Mouse (Mus musculus): ENCODE results near the gene Rock2. TPM values are rescaled to one million over a fixed set of nuclear protein-coding genes. Genes with fewer than 3 reads are reported as not detected.

The Rock2 gene
- total RNA-seq (2021) = 10 to 100 TPM; 83.6 to 87.4 TPM
- long read RNA-seq, experiment 1, partial matches to known transcripts = 6 of 9 reads
- long read RNA-seq, experiment 1, other reads (novel, unspliced or antisense) = 3 of 9 reads
- long read RNA-seq, experiment 2, partial matches to known transcripts = 8 of 12 reads
- long read RNA-seq, experiment 2, other reads (novel, unspliced or antisense) = 4 of 12 reads

- intact Hi-C loops (cut with DNase I) = loop anchor here (1.0 to 5.0 kb wide), 4 partner anchors 20 to 83 kb away; no protein-coding TSS in a partner anchor
Measured at GRCm38 (mm10) chr12:16894396-16895220, at the start of gene Rock2. Rock2 (plus strand) TSS chr12:16894895.

GRCm38 (mm10) chr12:16847204-16847792 is 47.4 kb upstream of the Rock2 start:
- intact Hi-C loops (cut with DNase I) = no loop called here
- DNase-seq = no peak

More at GRCm38 (mm10) chr12:16894396-16895220, at the start of gene Rock2:
- peak; percentile 90 to 93 for DNase-seq

GRCm38 (mm10) chr12:16848501-16848900 is 46.2 kb upstream of the Rock2 start:
- intact Hi-C loops (cut with DNase I) = no loop called here
- DNase-seq = no peak

- intact Hi-C loops (cut with DNase I) = no loop called here
Measured at GRCm38 (mm10) chr12:16849821-16850220, 44.9 kb upstream of the Rock2 start.

GRCm38 (mm10) chr12:16850431-16851375 is 44.0 kb upstream of the Rock2 start:
- intact Hi-C loops (cut with DNase I) = no loop called here
- DNase-seq = peak; percentile 58 to 67

More at GRCm38 (mm10) chr12:16849821-16850220, 44.9 kb upstream of the Rock2 start:
- no peak for DNase-seq

GRCm38 (mm10) chr12:16853431-16854165 is 41.1 kb upstream of the Rock2 start:
- intact Hi-C loops (cut with DNase I) = no loop called here
- peak; percentile 75 to 83 for DNase-seq

- intact Hi-C loops (cut with DNase I) = no loop called here
- no peak for DNase-seq
Measured at GRCm38 (mm10) chr12:16855632-16856305, 38.9 kb upstream of the Rock2 start.

GRCm38 (mm10) chr12:16856306-16856679 is 38.4 kb upstream of the Rock2 start:
- DNase-seq = no peak
- intact Hi-C loops (cut with DNase I) = no loop called here

GRCm38 (mm10) chr12:16858081-16858480 is 36.6 kb upstream of the Rock2 start:
- DNase-seq = no peak
- intact Hi-C loops (cut with DNase I) = no loop called here

- no peak for DNase-seq
- intact Hi-C loops (cut with DNase I) = no loop called here
Measured at GRCm38 (mm10) chr12:16859781-16860180, 34.9 kb upstream of the Rock2 start.

- intact Hi-C loops (cut with DNase I) = no loop called here
- DNase-seq = no peak
Measured at GRCm38 (mm10) chr12:16860533-16860932, 34.2 kb upstream of the Rock2 start.

- intact Hi-C loops (cut with DNase I) = no loop called here
Measured at GRCm38 (mm10) chr12:16860961-16861360, 33.7 kb upstream of the Rock2 start.

GRCm38 (mm10) chr12:16864477-16864876 is 30.2 kb upstream of the Rock2 start:
- intact Hi-C loops (cut with DNase I) = no loop called here
- no peak for DNase-seq

More at GRCm38 (mm10) chr12:16860961-16861360, 33.7 kb upstream of the Rock2 start:
- DNase-seq = no peak

- no peak for DNase-seq
- intact Hi-C loops (cut with DNase I) = no loop called here
Measured at GRCm38 (mm10) chr12:16865871-16866270, 28.8 kb upstream of the Rock2 start.

GRCm38 (mm10) chr12:16866460-16866859 is 28.2 kb upstream of the Rock2 start:
- intact Hi-C loops (cut with DNase I) = no loop called here
- no peak for DNase-seq

- no peak for DNase-seq
- intact Hi-C loops (cut with DNase I) = no loop called here
Measured at GRCm38 (mm10) chr12:16867306-16867705, 27.4 kb upstream of the Rock2 start.

- no peak for DNase-seq
- intact Hi-C loops (cut with DNase I) = no loop called here
Measured at GRCm38 (mm10) chr12:16868618-16869017, 26.1 kb upstream of the Rock2 start.

GRCm38 (mm10) chr12:16869091-16869778 is 25.5 kb upstream of the Rock2 start:
- DNase-seq = no peak
- intact Hi-C loops (cut with DNase I) = no loop called here

Measured in heart, postnatal 14 days (tissue).